In the genomic region with DNA sequence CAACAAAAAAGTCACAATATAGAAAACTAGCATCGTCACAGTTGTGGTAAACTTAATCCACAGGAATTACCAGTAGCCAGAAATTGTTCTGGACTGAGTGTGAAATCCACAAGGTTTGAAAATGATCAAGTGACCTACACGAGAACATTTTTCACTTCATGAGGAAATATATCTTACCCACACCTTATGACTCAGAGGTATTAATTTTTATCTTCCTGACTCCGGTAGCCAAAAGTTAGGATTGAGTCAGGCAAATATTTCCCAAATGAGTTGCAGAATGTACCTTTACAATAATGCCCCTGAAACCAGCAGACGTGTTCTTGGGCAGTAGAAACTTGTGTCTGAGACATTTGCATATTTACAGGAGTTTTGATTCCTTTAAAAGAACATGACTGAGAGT, we compare ENCODE assay signal across 16 mouse cellular contexts.
DNase-seq lines count a peak whose midpoint lies in the region.
"Had no signal": no experiment of that assay in that cellular context is flagged by ENCODE, and none has a peak within 500 bp of the region (broad histone marks: within the 10 kb centered on the region; RNA-seq: fewer than 3 reads in every experiment).

No protein-coding gene starts in this region.

- DNase-seq in 3T3-L1 (ENCODE audit: low read depth, low spot score) = peak; percentile 73
- peak; percentile 48 for DNase-seq in NIH3T3 (ENCODE audit: low read depth)
- DNase-seq in fat pad, adult 2 months (ENCODE audit: extremely low read depth, low read depth, low spot score) = peak; percentile 49
- no peak for DNase-seq in kidney, postnatal 4 days
- DNase-seq in left cerebral cortex, postnatal 4 days = no peak
- no peak for DNase-seq in lung, postnatal 10 days
- DNase-seq: adrenal gland, postnatal 10 days; adrenal gland, postnatal 36 days; B cell, adult 2 months; cerebellum, adult 18-20 months; cerebellum, adult 9-10 months; cerebellum, postnatal 14 days; forebrain, postnatal 0 days; gastrocnemius, adult 2 months; gastrocnemius, postnatal 14 days; heart, adult 11 months had no signal

- intact Hi-C loops in left cerebral cortex, postnatal 4 days (cut with DNase I) = no loop called here

Comparison
In these comparisons a context has a peak if more than half of its experiments do, and no peak if none do; other contexts are left out.
1. DNase-seq: peak in 3T3-L1 (single experiment), NIH3T3 (single experiment) and fat pad, adult 2 months (single experiment); none in kidney, postnatal 4 days (0 of 2), left cerebral cortex, postnatal 4 days (single experiment) and lung, postnatal 10 days (single experiment).